Mouse (Mus musculus) ovary, postnatal 14 days (tissue): Measurements from ENCODE around the gene Tubg1.
"Not testable (repeated sequence)": the region's sequence is repeated elsewhere in the genome, so short reads cannot be mapped to it uniquely, and the experiment has no call there.

Source experiments
- DNase-seq: peaks from one replicate; pipeline ENCODE4 v3.0.0; 2022; ENCODE audit warnings: low spot score

Gene Tubg1

DNA sequence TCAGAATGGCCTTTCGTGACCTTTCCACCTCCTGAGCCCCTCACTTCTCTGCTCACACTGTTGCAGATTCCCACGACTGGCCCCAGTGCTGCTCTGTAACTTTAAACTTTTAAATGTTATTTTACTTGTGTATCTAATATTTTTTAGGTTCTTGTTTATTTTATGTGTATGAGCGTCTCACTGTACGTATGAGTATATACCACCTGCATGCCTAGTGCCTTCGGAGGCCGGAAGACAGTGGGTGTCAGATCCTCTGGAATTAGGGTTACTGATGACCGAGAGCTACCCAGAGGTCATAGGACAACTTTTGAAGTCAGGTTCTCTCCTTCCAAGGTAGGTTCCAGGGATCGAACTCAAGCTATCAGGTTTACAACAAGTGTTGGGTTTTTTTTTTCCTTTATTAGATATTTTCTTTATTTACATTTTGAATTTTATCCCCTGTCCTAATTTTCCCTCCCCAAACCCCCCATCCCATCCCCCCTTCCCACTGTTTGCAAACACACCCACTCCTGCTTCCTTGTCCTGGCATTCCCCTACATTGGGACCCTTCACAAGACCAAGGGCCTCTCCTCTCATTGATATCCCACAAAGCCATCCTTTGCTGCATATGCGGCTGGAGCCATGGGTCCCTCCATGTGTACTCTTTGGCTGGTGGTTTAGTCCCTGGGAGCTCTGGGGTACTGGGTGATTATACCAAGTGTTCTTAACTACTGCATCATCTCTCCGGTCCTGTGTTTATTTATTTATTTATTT lies 22.7 kb downstream of the Tubg1 start:
- DNase-seq: no peak

DNA sequence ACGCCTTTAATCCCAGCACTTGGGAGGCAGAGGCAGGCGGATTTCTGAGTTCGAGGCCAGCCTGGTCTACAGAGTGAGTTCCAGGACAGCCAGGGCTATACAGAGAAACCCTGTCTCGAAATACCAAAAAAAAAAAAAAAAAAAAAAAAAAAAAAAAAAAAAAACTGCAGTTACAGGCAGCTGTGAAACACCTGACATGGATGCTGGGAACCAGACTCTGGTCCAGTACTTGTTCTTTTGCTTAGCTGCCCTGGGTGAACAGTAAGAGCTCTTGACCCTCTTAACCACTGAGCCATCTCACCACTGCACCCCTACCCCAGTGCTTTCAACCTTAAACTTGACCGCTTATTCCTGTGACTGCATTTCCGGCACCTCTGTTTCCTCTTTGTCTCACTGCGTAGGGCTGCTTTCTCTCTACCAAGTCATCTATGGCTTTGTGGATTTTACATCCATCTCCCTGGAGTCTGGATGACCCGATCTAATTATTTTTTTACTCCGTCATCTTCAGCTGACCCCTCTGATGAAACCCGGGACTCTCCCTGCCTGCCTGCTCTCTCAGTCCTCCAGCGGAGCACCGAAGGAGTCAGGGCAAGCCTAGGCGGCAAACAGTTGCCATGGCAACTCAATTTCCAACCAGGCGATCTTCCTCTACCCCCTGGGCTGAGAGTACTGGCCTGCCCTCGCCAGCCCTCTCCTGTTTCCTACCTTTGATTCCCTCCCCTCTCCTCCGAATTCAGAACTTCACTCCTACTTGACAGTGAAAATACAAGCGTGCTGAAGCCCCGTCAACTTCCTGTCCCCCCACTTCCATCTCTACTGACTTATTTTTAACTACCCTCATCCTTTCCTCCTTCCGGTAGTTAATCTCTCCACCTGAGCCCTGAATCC lies 23.8 kb downstream of the Tubg1 start:
- DNase-seq: no peak

DNA sequence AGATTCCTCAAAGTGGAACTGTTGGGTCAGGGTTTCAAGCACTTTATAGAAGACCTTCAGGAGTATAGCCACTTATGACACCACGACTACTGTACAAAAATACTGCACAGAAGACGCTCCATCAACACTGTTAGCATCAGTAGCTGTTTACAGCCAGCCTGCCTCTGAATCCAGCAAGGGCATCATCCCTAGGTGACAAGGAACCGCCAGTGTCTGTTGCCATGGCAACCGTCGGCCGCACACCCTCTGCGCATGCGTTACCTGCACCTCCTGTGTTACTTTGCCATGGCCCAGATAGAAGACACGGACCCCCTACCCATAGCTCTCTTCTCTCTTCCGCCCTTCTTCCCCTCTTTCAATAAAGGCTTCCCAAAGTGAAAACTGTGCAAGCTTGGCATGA lies 26.6 kb downstream of the Tubg1 start:
- DNase-seq: no peak

- no peak for DNase-seq
Measured at GRCm38 (mm10) chr11:101148751-101149150, 29.0 kb downstream of the Tubg1 start.

- no peak for DNase-seq
Measured at GRCm38 (mm10) chr11:101149178-101150105, 29.7 kb downstream of the Tubg1 start.

GRCm38 (mm10) chr11:101151063-101151462 lies 31.3 kb downstream of the Tubg1 start:
- no peak for DNase-seq

- DNase-seq: no peak
Measured at GRCm38 (mm10) chr11:101152825-101153224, 33.1 kb downstream of the Tubg1 start.

DNA sequence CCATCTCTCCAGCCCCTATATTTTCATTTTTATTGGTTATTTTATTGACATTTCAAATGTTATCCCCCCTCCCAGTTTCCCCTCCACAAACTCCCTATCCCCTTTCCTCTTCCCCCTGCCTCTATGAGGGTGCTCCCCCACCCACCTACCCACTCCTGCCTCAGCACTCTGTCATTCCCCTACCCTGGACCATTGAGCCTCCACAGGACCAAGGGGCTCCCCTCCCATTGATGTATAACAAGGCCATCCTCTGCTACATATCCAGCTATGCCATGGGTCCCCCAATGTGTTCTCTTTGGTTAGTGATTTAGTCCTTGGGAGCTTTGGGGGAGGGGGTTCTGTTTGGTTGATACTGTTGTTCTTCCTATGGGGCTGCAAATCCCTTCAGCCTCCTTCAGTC lies 34.9 kb downstream of the Tubg1 start:
- no peak for DNase-seq

- no peak for DNase-seq
Measured at GRCm38 (mm10) chr11:101155151-101155550, 35.4 kb downstream of the Tubg1 start.

DNA sequence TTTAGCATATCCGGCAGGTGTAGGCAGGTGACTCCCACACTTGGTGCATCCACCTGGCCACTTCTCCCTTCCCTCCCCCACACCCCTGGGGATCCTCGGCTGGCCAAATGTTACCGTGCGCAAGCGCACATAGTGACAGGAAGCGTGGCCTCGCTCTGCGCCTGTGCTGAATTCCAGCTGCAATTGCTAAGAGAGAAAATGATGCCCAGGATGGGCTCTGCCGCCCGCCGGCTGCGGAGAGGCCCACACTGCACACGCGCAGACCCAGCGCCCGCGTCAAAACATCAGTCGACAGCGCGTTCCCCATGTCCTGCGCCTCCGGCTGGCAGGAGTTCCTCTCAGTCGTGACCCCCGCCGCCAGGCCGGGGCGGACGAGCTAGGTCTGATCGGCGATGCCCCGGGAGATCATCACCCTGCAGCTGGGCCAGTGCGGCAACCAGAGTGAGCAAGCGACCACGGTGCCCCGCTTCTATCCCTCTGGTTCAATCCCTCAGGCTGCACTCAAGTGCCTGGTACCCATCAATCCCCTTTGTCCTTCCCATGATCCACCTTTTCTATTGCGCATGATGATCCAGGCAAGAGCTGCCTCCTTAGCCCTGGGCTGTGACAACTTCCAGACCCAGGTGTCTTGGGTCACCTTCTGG lies 36.1 kb downstream of the Tubg1 start, which contains the start of gene Tubg2:
TSS of gene Tubg2 (plus strand) at position 180 of the 644 bp plus-strand sequence.
- no peak for DNase-seq

DNA sequence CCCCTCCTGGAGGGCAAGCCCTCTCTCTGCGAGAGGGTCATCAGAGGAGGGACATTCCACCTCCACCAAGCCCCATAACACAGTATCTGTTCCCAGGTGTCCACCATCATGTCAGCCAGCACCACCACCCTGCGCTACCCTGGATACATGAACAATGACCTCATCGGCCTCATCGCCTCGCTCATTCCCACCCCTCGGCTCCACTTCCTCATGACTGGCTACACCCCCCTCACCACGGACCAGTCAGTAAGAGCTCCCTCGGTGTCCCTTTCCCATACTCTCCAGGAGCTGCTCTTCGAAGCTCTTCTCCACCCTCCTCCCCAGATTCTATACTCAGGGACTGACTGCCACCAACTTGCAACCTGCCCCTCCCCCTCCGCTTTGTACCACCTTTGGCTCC lies 40.4 kb downstream of the Tubg1 start:
- not testable (repeated sequence) for DNase-seq

GRCm38 (mm10) chr11:101160981-101161505 lies 41.3 kb downstream of the Tubg1 start:
- DNase-seq: not testable (repeated sequence)

DNA sequence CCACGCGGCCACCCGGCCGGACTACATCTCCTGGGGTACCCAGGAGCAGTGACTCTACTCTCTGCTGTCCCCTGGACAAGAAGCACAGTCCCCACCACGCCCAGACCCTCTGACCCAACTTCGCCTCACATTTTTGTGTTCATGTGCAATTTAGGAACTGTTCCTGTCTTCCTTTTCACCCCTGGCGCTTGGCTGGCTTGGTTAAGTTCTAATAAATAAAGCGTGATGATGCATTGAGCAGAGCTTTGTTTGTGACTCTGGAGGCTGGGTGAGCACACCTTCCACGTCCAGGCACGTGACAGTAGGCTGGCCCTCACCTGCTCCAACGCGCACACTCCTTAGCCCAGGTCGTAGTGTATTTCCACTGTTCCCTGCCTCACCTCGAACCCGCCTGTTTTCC lies 41.8 kb downstream of the Tubg1 start:
- DNase-seq: no peak

DNA sequence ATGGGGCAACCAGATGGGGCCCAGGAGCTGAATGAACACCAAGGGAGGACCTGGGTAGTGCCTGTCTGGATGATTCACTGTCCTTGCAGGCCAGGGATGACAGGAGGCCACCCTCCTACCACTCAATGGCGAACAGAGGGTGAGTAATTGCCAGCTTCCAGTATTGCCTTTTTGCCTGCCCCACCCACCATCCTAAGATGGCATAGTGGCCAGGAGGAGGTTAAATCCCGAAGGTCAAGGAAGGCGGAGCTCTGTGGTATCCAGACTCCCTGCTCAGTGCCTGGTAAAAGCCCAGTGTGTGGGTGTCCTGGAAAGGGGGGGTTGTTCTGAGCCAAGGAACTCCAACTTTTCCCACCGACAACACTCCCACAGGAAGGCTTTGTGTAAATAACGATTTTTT lies 42.6 kb downstream of the Tubg1 start:
- no peak for DNase-seq

- DNase-seq: no peak
Measured at GRCm38 (mm10) chr11:101162772-101163171, 43.0 kb downstream of the Tubg1 start.

- no peak for DNase-seq
Measured at GRCm38 (mm10) chr11:101163476-101164350, 44.0 kb downstream of the Tubg1 start.

DNA sequence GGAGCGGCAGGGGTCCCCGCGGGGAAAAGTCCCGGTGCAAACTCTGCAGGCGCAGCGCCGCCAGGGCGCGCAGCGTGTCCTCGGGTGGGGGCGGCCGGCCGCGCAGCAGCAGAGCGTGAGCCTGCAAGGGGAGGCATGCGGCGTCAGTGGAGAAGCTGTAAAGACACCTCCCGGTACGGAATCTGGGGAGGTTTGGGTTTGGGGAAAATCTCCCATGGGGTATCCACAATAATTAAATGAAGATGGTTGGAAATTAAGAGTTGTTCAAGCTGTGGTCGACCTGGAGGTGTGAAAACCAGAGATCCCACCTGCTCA lies 44.6 kb downstream of the Tubg1 start:
- DNase-seq: no peak

DNA sequence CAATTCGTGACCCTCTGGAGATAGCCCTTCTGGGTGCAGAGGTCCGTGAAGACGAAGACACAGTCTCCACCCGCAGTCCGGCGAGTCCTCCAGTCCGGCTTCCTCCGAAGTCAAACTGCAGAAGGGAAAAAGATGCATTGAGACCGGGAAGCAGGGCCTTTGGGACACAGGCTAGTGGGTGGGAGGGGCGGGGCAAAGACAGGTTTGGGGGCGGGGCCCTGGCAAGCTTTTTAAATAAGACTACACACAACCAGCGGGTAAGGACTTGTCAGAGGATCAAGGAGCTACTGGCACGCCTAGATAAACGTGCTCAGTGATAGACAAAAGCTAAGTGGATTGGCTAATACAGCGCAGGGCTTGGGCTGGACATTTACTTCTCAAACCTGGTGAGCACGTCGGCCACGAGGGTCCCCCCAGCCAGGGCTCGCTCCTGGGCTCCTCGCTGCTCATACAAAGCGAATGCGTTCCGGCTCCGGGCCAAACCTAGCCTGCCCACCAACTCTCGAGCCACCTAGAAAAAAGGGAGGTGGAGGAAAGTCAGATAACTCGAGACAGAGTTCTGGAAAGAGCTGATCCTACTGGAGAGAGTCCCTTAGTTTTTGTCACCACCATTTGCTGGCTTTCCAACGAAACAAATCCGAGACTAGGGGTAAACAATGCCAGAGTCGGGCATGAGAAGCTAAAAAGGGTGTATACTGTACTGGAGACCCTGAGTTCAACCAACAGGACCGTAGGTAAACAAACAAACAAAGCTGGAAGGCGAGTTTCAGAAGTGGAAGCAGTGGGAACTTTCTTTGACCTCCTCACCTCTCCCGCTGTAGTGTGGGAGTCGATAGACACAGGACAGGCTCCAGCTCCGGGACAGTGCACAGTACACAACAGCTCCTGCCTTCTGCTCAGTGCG lies 45.2 kb downstream of the Tubg1 start:
- no peak for DNase-seq

DNA sequence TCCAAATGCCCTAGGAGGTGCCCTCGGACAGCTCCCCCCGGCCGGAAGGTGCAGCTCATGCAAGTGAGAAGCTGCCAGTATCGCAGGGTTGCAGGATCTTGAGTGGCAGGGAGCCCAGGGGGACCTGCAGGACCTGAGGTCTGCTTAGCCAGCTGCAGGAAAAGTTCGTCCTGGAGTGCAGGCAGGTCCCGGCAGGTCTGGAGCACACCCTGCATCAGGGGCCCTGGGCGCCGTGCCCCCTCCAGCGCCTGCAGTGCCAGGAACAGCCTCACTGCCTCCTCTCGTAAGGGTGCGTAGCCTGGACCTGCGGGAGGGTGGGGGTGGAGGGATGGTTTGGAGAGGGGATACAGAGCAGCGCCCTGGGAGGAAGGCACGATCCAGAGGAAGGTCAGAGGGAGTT lies 46.6 kb downstream of the Tubg1 start:
- no peak for DNase-seq
